ENCODE assay signal across 9 mouse cellular contexts in genomic region chr8:87891884-87892283, GRCm38 (mm10).
A peak's percentile ranks its signal among the peaks of the same experiment; 100 is the strongest.
DNase-seq lines count a peak whose midpoint lies in the region; ATAC-seq lines count a peak whose summit lies in the region.
"Had no signal": no experiment of that assay in that cellular context is flagged by ENCODE, and none has a peak within 500 bp of the region (broad histone marks: within the 10 kb centered on the region; RNA-seq: fewer than 3 reads in every experiment).

No protein-coding gene starts in this region.

- H3K27me3 ChIP-seq in embryonic facial prominence, embryonic 14.5 days (replicated peaks; ENCODE audit: control insufficient read depth, insufficient read depth, low read length) = no peaks in the 10 kb centered on the region
- no peaks in the 10 kb centered on the region for H3K27me3 ChIP-seq in midbrain, embryonic 11.5 days (ENCODE audit: control insufficient read depth, insufficient read depth, low read length)

- peak overlapping the region; percentile 52 for H3K27ac ChIP-seq in embryonic facial prominence, embryonic 14.5 days (replicated peaks; ENCODE audit: low read depth, low read length)
- H3K27ac ChIP-seq in midbrain, embryonic 11.5 days (ENCODE audit: low read depth, low read length) = peak overlapping the region; percentile 54

- H3K4me2 ChIP-seq in embryonic facial prominence, embryonic 14.5 days (ENCODE audit: low read depth, low read length) = no peak overlapping the region
- no peak overlapping the region for H3K4me2 ChIP-seq in midbrain, embryonic 11.5 days

- peaks cover 42% of the 10 kb centered on the region for H3K4me1 ChIP-seq in embryonic facial prominence, embryonic 14.5 days (ENCODE audit: control insufficient read depth, insufficient read depth, low read length)
- peaks cover 43% of the 10 kb centered on the region for H3K4me1 ChIP-seq in midbrain, embryonic 11.5 days (ENCODE audit: control insufficient read depth, insufficient read depth, low read length)

- no peaks in the 10 kb centered on the region for H3K9me3 ChIP-seq in embryonic facial prominence, embryonic 14.5 days (ENCODE audit: control insufficient read depth, low read length)
- no peaks in the 10 kb centered on the region for H3K9me3 ChIP-seq in midbrain, embryonic 11.5 days (ENCODE audit: control insufficient read depth, low read length)

- no peaks in the 10 kb centered on the region for H3K36me3 ChIP-seq in embryonic facial prominence, embryonic 14.5 days (ENCODE audit: control insufficient read depth, insufficient read depth, low read length)
- no peaks in the 10 kb centered on the region for H3K36me3 ChIP-seq in midbrain, embryonic 11.5 days (ENCODE audit: control insufficient read depth, insufficient read depth, low read length)

- no peak overlapping the region for H3K9ac ChIP-seq in embryonic facial prominence, embryonic 14.5 days (ENCODE audit: low read depth, low read length)
- H3K9ac ChIP-seq in midbrain, embryonic 11.5 days (ENCODE audit: low read length) = peak overlapping the region; percentile 48

- intact Hi-C loops in gastrocnemius, postnatal 14 days (cut with DNase I; ENCODE audit: low total_unique reads) = loop anchor here (10.0 kb wide), 1 partner anchor 63 kb away; the partner anchor contains the start of gene Zfp423

- DNase-seq in cerebellum, postnatal 10 days = peak; percentile 40 to 60
- no peak for DNase-seq in cerebellum, postnatal 25 days
- DNase-seq in embryonic facial prominence, embryonic 14.5 days (ENCODE audit: low spot score) = no peak
- peak; percentile 25 for DNase-seq in kidney, adult 9 months
- DNase-seq in midbrain, embryonic 11.5 days (ENCODE audit: low spot score, missing footprints) = no peak
- no peak for DNase-seq in layer of hippocampus, adult 8-10 months (ENCODE audit: low spot score in 2 of 2)
- DNase-seq in gastrocnemius, postnatal 14 days = no peak
- DNase-seq in testis, postnatal 14 days (ENCODE audit: low spot score) = no peak

- no peak for ATAC-seq in embryonic facial prominence, embryonic 14.5 days (ENCODE audit: low read depth)
- ATAC-seq in midbrain, embryonic 11.5 days (ENCODE audit: low FRiP score) = peak; percentile 49; the same call in 1 of the 2 replicates

- no peak overlapping the region for H3K4me3 ChIP-seq in embryonic facial prominence, embryonic 14.5 days (ENCODE audit: low read depth, low read length)
- H3K4me3 ChIP-seq in midbrain, embryonic 11.5 days (ENCODE audit: low read depth, low read length) = no peak overlapping the region
- H3K4me3 ChIP-seq: layer of hippocampus, adult 2 months had no signal

Comparison
In these comparisons a context has a peak if more than half of its experiments do, and no peak if none do; other contexts are left out.
1. DNase-seq: peak in cerebellum, postnatal 10 days (2 of 2) and kidney, adult 9 months (single experiment); none in cerebellum, postnatal 25 days (0 of 2), embryonic facial prominence, embryonic 14.5 days (single experiment), midbrain, embryonic 11.5 days (single experiment), layer of hippocampus, adult 8-10 months (0 of 2), gastrocnemius, postnatal 14 days (single experiment) and testis, postnatal 14 days (single experiment).